Mouse (Mus musculus): ENCODE results near the gene Rnf130. TPM values are rescaled to one million over a fixed set of nuclear protein-coding genes. Genes with fewer than 3 reads are reported as not detected.

The Rnf130 gene
- polyA plus RNA-seq, 1 experiment = 60.1 TPM

- no peak for DNase-seq
- TF ChIP-seq POLR2A (IDR thresholded peaks at IDR 0.05; ENCODE audit: low read depth, low read length) (no peak), CTCF (conservative IDR thresholded peaks at IDR 0.05; ENCODE audit: insufficient read depth, insufficient read length, low read depth, low read length) (no peak)
- WGBS = 91% methylated on average over 4 of the region's 4 CpGs
- Histone ChIP-seq H3K4me1 (ENCODE audit: control insufficient read depth, insufficient read depth, low read length) (peaks cover 6% of the 10 kb centered on the region), H3K27me3 (replicated peaks; ENCODE audit: control insufficient read depth, insufficient read depth, low read length) (no peaks in the 10 kb centered on the region), H3K27ac (ENCODE audit: insufficient read depth, low read depth, low read length) (no peak overlapping the region), H3K36me3 (ENCODE audit: control insufficient read depth, insufficient read depth, low read length) (no peaks in the 10 kb centered on the region), H3K4me3 (ENCODE audit: insufficient read depth, low read depth, low read length) (no peak overlapping the region)
Measured at GRCm38 (mm10) chr11:50002853-50003252, 22.3 kb upstream of the Rnf130 start.

GRCm38 (mm10) chr11:50007776-50008175 is 17.4 kb upstream of the Rnf130 start:
- no peaks in the 10 kb centered on the region for H3K4me1 ChIP-seq (ENCODE audit: control insufficient read depth, insufficient read depth, low read length)
- H3K27ac ChIP-seq (ENCODE audit: insufficient read depth, low read depth, low read length) = no peak overlapping the region
- TF ChIP-seq CTCF (conservative IDR thresholded peaks at IDR 0.05; ENCODE audit: insufficient read depth, insufficient read length, low read depth, low read length) (no peak), POLR2A (IDR thresholded peaks at IDR 0.05; ENCODE audit: low read depth, low read length) (no peak)
- H3K36me3 ChIP-seq (ENCODE audit: control insufficient read depth, insufficient read depth, low read length) = no peaks in the 10 kb centered on the region
- DNase-seq = no peak
- 82% methylated on average over 10 of the region's 10 CpGs for WGBS
- H3K4me3 ChIP-seq (ENCODE audit: insufficient read depth, low read depth, low read length) = no peak overlapping the region
- no peaks in the 10 kb centered on the region for H3K27me3 ChIP-seq (replicated peaks; ENCODE audit: control insufficient read depth, insufficient read depth, low read length)

- no peak overlapping the region for H3K4me3 ChIP-seq (ENCODE audit: insufficient read depth, low read depth, low read length)
- no peaks in the 10 kb centered on the region for H3K36me3 ChIP-seq (ENCODE audit: control insufficient read depth, insufficient read depth, low read length)
- WGBS = 52% methylated on average over 5 of the region's 5 CpGs
- H3K27me3 ChIP-seq (replicated peaks; ENCODE audit: control insufficient read depth, insufficient read depth, low read length) = no peaks in the 10 kb centered on the region
- TF ChIP-seq POLR2A (IDR thresholded peaks at IDR 0.05; ENCODE audit: low read depth, low read length) = no peak
- TF ChIP-seq CTCF (conservative IDR thresholded peaks at IDR 0.05; ENCODE audit: insufficient read depth, insufficient read length, low read depth, low read length) = no peak
- H3K4me1 ChIP-seq (ENCODE audit: control insufficient read depth, insufficient read depth, low read length) = no peaks in the 10 kb centered on the region
- no peak for DNase-seq
- no peak overlapping the region for H3K27ac ChIP-seq (ENCODE audit: insufficient read depth, low read depth, low read length)
Measured at GRCm38 (mm10) chr11:50008231-50008630, 16.9 kb upstream of the Rnf130 start.

GRCm38 (mm10) chr11:50013016-50013415 is 12.1 kb upstream of the Rnf130 start:
- no peak for DNase-seq
- H3K27me3 ChIP-seq (replicated peaks; ENCODE audit: control insufficient read depth, insufficient read depth, low read length) = no peaks in the 10 kb centered on the region
- H3K27ac ChIP-seq (ENCODE audit: insufficient read depth, low read depth, low read length) = no peak overlapping the region
- H3K4me3 ChIP-seq (ENCODE audit: insufficient read depth, low read depth, low read length) = no peak overlapping the region
- no peaks in the 10 kb centered on the region for H3K36me3 ChIP-seq (ENCODE audit: control insufficient read depth, insufficient read depth, low read length)
- 89% methylated on average over 6 of the region's 6 CpGs for WGBS
- TF ChIP-seq POLR2A (IDR thresholded peaks at IDR 0.05; ENCODE audit: low read depth, low read length) (no peak), CTCF (conservative IDR thresholded peaks at IDR 0.05; ENCODE audit: insufficient read depth, insufficient read length, low read depth, low read length) (no peak)
- H3K4me1 ChIP-seq (ENCODE audit: control insufficient read depth, insufficient read depth, low read length) = no peaks in the 10 kb centered on the region

DNA sequence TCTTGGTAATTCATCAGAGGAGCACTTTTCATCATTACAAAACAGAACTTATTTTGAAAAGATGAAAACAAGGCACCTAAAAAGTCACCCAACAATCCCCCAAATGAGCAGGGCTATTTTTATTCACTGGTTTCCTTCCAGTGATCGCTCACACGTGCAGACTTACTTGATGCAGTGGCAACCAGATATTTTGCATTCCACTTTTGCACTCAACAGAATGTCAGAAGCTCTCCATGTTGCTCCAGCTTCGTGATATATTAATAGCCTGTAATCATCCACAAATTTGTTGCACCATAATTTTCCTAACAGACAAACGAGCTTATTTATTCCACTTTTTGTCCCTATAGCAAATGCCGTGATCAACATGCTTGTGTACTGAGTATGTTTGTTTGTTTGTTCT is 8.6 kb upstream of the Rnf130 start:
- Histone ChIP-seq H3K27ac (ENCODE audit: insufficient read depth, low read depth, low read length) (no peak overlapping the region), H3K4me1 (ENCODE audit: control insufficient read depth, insufficient read depth, low read length) (no peaks in the 10 kb centered on the region), H3K27me3 (replicated peaks; ENCODE audit: control insufficient read depth, insufficient read depth, low read length) (no peaks in the 10 kb centered on the region), H3K4me3 (ENCODE audit: insufficient read depth, low read depth, low read length) (no peak overlapping the region), H3K36me3 (ENCODE audit: control insufficient read depth, insufficient read depth, low read length) (no peaks in the 10 kb centered on the region)
- 54% methylated on average over 5 of the region's 5 CpGs for WGBS
- TF ChIP-seq CTCF (conservative IDR thresholded peaks at IDR 0.05; ENCODE audit: insufficient read depth, insufficient read length, low read depth, low read length) = no peak
- no peak for TF ChIP-seq POLR2A (IDR thresholded peaks at IDR 0.05; ENCODE audit: low read depth, low read length)
- no peak for DNase-seq

GRCm38 (mm10) chr11:50017511-50017910 is 7.6 kb upstream of the Rnf130 start:
- 81% methylated on average over 7 of the region's 7 CpGs for WGBS
- H3K27ac ChIP-seq (ENCODE audit: insufficient read depth, low read depth, low read length) = no peak overlapping the region
- no peak for TF ChIP-seq POLR2A (IDR thresholded peaks at IDR 0.05; ENCODE audit: low read depth, low read length)
- no peak for TF ChIP-seq CTCF (conservative IDR thresholded peaks at IDR 0.05; ENCODE audit: insufficient read depth, insufficient read length, low read depth, low read length)

DNA sequence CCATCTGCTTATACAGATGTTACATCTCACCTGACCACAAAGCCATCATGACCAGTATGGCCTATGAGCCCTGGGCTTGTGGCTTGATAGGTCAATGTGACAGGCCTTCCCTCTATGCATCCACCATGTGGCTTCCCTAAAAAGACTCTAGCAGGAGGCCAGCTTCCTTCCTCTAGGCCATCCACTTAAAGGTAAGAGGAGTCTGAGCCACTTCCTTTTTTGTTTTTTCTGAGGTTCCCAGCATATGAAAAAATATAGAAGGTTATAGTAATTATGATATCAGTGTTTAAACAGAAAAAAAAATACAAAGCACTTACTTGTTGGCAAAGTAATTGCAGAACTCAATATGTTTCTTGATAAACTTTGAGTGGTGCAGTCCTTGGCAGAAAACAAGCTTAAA is 6.3 kb upstream of the Rnf130 start:
- H3K4me3 ChIP-seq (ENCODE audit: insufficient read depth, low read depth, low read length) = no peak overlapping the region
- DNase-seq = no peak
- no peaks in the 10 kb centered on the region for H3K36me3 ChIP-seq (ENCODE audit: control insufficient read depth, insufficient read depth, low read length)
- H3K27ac ChIP-seq (ENCODE audit: insufficient read depth, low read depth, low read length) = no peak overlapping the region
- no peaks in the 10 kb centered on the region for H3K27me3 ChIP-seq (replicated peaks; ENCODE audit: control insufficient read depth, insufficient read depth, low read length)
- H3K4me1 ChIP-seq (ENCODE audit: control insufficient read depth, insufficient read depth, low read length) = no peaks in the 10 kb centered on the region; the same call in 1 of the 2 replicates
- TF ChIP-seq POLR2A (IDR thresholded peaks at IDR 0.05; ENCODE audit: low read depth, low read length) = no peak
- TF ChIP-seq CTCF (conservative IDR thresholded peaks at IDR 0.05; ENCODE audit: insufficient read depth, insufficient read length, low read depth, low read length) = no peak

More at GRCm38 (mm10) chr11:50017511-50017910, 7.6 kb upstream of the Rnf130 start:
- no peak for DNase-seq
- H3K27me3 ChIP-seq (replicated peaks; ENCODE audit: control insufficient read depth, insufficient read depth, low read length) = no peaks in the 10 kb centered on the region
- H3K36me3 ChIP-seq (ENCODE audit: control insufficient read depth, insufficient read depth, low read length) = no peaks in the 10 kb centered on the region
- no peaks in the 10 kb centered on the region; the same call in 1 of the 2 replicates for H3K4me1 ChIP-seq (ENCODE audit: control insufficient read depth, insufficient read depth, low read length)
- no peak overlapping the region for H3K4me3 ChIP-seq (ENCODE audit: insufficient read depth, low read depth, low read length)

GRCm38 (mm10) chr11:50022085-50022484 is 3.1 kb upstream of the Rnf130 start:
- Histone ChIP-seq H3K27ac (ENCODE audit: insufficient read depth, low read depth, low read length) (no peak overlapping the region), H3K27me3 (replicated peaks; ENCODE audit: control insufficient read depth, insufficient read depth, low read length) (no peaks in the 10 kb centered on the region), H3K36me3 (ENCODE audit: control insufficient read depth, insufficient read depth, low read length) (no peaks in the 10 kb centered on the region), H3K4me1 (ENCODE audit: control insufficient read depth, insufficient read depth, low read length) (peaks cover 9% of the 10 kb centered on the region), H3K4me3 (ENCODE audit: insufficient read depth, low read depth, low read length) (no peak overlapping the region)
- no peak for TF ChIP-seq POLR2A (IDR thresholded peaks at IDR 0.05; ENCODE audit: low read depth, low read length)
- no peak for TF ChIP-seq CTCF (conservative IDR thresholded peaks at IDR 0.05; ENCODE audit: insufficient read depth, insufficient read length, low read depth, low read length)
- 44% methylated on average over 3 of the region's 3 CpGs for WGBS
- DNase-seq = peak; percentile 69

Data from kidney, adult 2 months (tissue).